8 mouse cellular contexts compared by ENCODE assay signal in genomic region chr8:109736819-109737218, GRCm38 (mm10). TPM values are rescaled to one million over a fixed set of nuclear protein-coding genes. Genes with fewer than 3 reads are reported as not detected.
DNase-seq lines count a peak whose midpoint lies in the region; ATAC-seq lines count a peak whose summit lies in the region.

No protein-coding gene starts in this region.

- peak overlapping the region; percentile 83 for H3K4me3 ChIP-seq in heart, embryonic 12.5 days
- peak overlapping the region; percentile 99 for H3K4me3 ChIP-seq in heart, embryonic 16.5 days (ENCODE audit: low read length)
- peak overlapping the region; percentile 86 for H3K4me3 ChIP-seq in macrophage (ENCODE audit: inconsistent target)

- H3K4me1 ChIP-seq in heart, embryonic 12.5 days (replicated peaks), result peaks cover 9% of the 10 kb centered on the region
- H3K4me1 ChIP-seq in heart, embryonic 16.5 days (ENCODE audit: control insufficient read depth, insufficient read depth, low read length), result peaks cover 9% of the 10 kb centered on the region

- 12% methylated on average over 8 of the region's 8 CpGs for WGBS in heart, embryonic 12.5 days
- WGBS in heart, embryonic 16.5 days, result 5% methylated on average over 8 of the region's 8 CpGs
- WGBS in macrophage (ENCODE audit: missing documents), result 4% methylated on average over 8 of the region's 8 CpGs

- peak overlapping the region; percentile 93 for H3K9ac ChIP-seq in heart, embryonic 12.5 days
- peak overlapping the region; percentile 99 for H3K9ac ChIP-seq in heart, embryonic 16.5 days (ENCODE audit: low read length)

- H3K27me3 ChIP-seq in heart, embryonic 12.5 days (replicated peaks), result no peaks in the 10 kb centered on the region
- H3K27me3 ChIP-seq in heart, embryonic 16.5 days (ENCODE audit: control insufficient read depth, insufficient read depth, low read length), result no peaks in the 10 kb centered on the region

- no peak for ATAC-seq in heart, embryonic 12.5 days (ENCODE audit: insufficient number of reproducible peaks, low FRiP score)
- ATAC-seq in activated CD4-positive, CD25-positive, alpha-beta regulatory T cell, adult 4 months, result peak; percentile 4
- no peak for ATAC-seq in heart, embryonic 16.5 days (replicated peaks; ENCODE audit: extremely low read depth, insufficient read depth, low FRiP score)

- peak overlapping the region; percentile 93 for H3K4me2 ChIP-seq in heart, embryonic 12.5 days
- H3K4me2 ChIP-seq in heart, embryonic 16.5 days (ENCODE audit: low read depth, low read length), result peak overlapping the region; percentile 85

- peaks cover 55% of the 10 kb centered on the region for H3K79me2 ChIP-seq in macrophage (ENCODE audit: inconsistent target)

- H3K27ac ChIP-seq in heart, embryonic 12.5 days (ENCODE audit: poor library complexity, severe bottlenecking), result peak overlapping the region; percentile 65
- peak overlapping the region; percentile 85 for H3K27ac ChIP-seq in heart, embryonic 16.5 days (ENCODE audit: low read length)
- peak overlapping the region; percentile 48 for H3K27ac ChIP-seq in macrophage

- DNase-seq in heart, adult 8-10 months (ENCODE audit: low spot score), result no peak
- DNase-seq in Muller cell, postnatal 12 days (ENCODE audit: inconsistent ontology term), result no peak
- DNase-seq in kidney, postnatal 4 days, result no peak
- no peak for DNase-seq in B cell, adult 2 months

- H3K36me3 ChIP-seq in heart, embryonic 12.5 days, result peaks cover 31% of the 10 kb centered on the region
- peaks cover 20% of the 10 kb centered on the region for H3K36me3 ChIP-seq in heart, embryonic 16.5 days (ENCODE audit: control insufficient read depth, insufficient read depth)
- peaks cover 18% of the 10 kb centered on the region for H3K36me3 ChIP-seq in macrophage (ENCODE audit: inconsistent target)

- no peaks in the 10 kb centered on the region for H3K9me3 ChIP-seq in heart, embryonic 12.5 days (replicated peaks)
- no peaks in the 10 kb centered on the region for H3K9me3 ChIP-seq in heart, embryonic 16.5 days (replicated peaks; ENCODE audit: control insufficient read depth, low read length)

RNA-seq across cellular contexts. Expression of gene Atxn1l, which starts 0.7 kb away (rescaled TPM):
- 8.1 and 8.8 TPM in 2 replicates for polyA plus RNA-seq in heart, embryonic 12.5 days (2016; fragmentation: Nextera tagmentation; extraction: Ambion mirVana)
- 10 to 100 TPM; 17.9 to 21.0 (median 20.1) TPM for total RNA-seq in heart, adult 8-10 months (2022)
- polyA plus RNA-seq in activated CD4-positive, CD25-positive, alpha-beta regulatory T cell, adult 4 months (2017; shearing (Covaris generic)), result 1 to 10 TPM; 2.2 to 2.8 TPM
- polyA plus RNA-seq in heart, embryonic 16.5 days (2015; fragmentation: Nextera tagmentation; extraction: Ambion mirVana), result 4.9 TPM in 2 replicates
- total RNA-seq in macrophage (2018; cell fraction: chromatin; rRNA removed), result 10 to 100 TPM; 21.0 to 37.6 (median 30.0) TPM
- total RNA-seq in macrophage (2018; cell fraction: cytosol; rRNA removed), result 10 to 100 TPM; 13.8 to 31.9 (median 22.2) TPM
- 10 to 100 TPM; 22.5 to 41.8 (median 30.4) TPM for total RNA-seq in macrophage (2018; cell fraction: nucleus; rRNA removed)
- polyA plus RNA-seq in macrophage (2018), result 15.8 to 17.7 TPM (median 17.0 TPM) in 3 replicates

RNA-seq across cellular contexts. Expression of gene Zfp821, which starts 31.5 kb away (rescaled TPM):
- polyA plus RNA-seq in heart, embryonic 12.5 days (2016; fragmentation: Nextera tagmentation; extraction: Ambion mirVana), result 25.0 and 26.9 TPM in 2 replicates
- total RNA-seq in heart, adult 8-10 months (2022), result 1 to 10 TPM; 4.8 to 7.4 (median 6.3) TPM
- 1 to 10 TPM; 5.1 to 5.5 TPM for polyA plus RNA-seq in activated CD4-positive, CD25-positive, alpha-beta regulatory T cell, adult 4 months (2017; shearing (Covaris generic))
- 17.1 and 18.5 TPM in 2 replicates for polyA plus RNA-seq in heart, embryonic 16.5 days (2015; fragmentation: Nextera tagmentation; extraction: Ambion mirVana)
- total RNA-seq in macrophage (2018; cell fraction: chromatin; rRNA removed), result 10 to 100 TPM; 13.6 to 93.8 (median 54.6) TPM
- total RNA-seq in macrophage (2018; cell fraction: cytosol; rRNA removed), result 10 to 100 TPM in 21 of 26 experiments, 1 to 10 TPM in 5; 6.2 to 30.2 (median 17.2) TPM
- total RNA-seq in macrophage (2018; cell fraction: nucleus; rRNA removed), result 10 to 100 TPM; 13.0 to 68.1 (median 39.5) TPM
- 9.2 to 15.3 TPM (median 14.5 TPM) in 3 replicates for polyA plus RNA-seq in macrophage (2018)

RNA-seq across cellular contexts. Expression of gene Ap1g1, which starts 41.5 kb away (rescaled TPM):
- polyA plus RNA-seq in heart, embryonic 12.5 days (2016; fragmentation: Nextera tagmentation; extraction: Ambion mirVana), result 44.8 and 46.7 TPM in 2 replicates
- total RNA-seq in heart, adult 8-10 months (2022), result 10 to 100 TPM; 30.2 to 37.5 (median 35.7) TPM
- polyA plus RNA-seq in activated CD4-positive, CD25-positive, alpha-beta regulatory T cell, adult 4 months (2017; shearing (Covaris generic)), result 10 to 100 TPM; 28.9 to 29.2 TPM
- 26.1 and 30.0 TPM in 2 replicates for polyA plus RNA-seq in heart, embryonic 16.5 days (2015; fragmentation: Nextera tagmentation; extraction: Ambion mirVana)
- total RNA-seq in macrophage (2018; cell fraction: chromatin; rRNA removed), result 100 to 1,000 TPM; 113 to 268 (median 199) TPM
- total RNA-seq in macrophage (2018; cell fraction: cytosol; rRNA removed), result 100 to 1,000 TPM in 5 of 26 experiments, 10 to 100 TPM in 21; 65.8 to 114 (median 89.7) TPM
- total RNA-seq in macrophage (2018; cell fraction: nucleus; rRNA removed), result 100 to 1,000 TPM in 22 of 26 experiments, 10 to 100 TPM in 4; 80.4 to 184 (median 129) TPM
- polyA plus RNA-seq in macrophage (2018), result 80.1 to 112 TPM (median 80.8 TPM) in 3 replicates

RNA-seq across cellular contexts. Expression of gene Ist1, which starts 43.8 kb away (rescaled TPM):
- polyA plus RNA-seq in heart, embryonic 12.5 days (2016; fragmentation: Nextera tagmentation; extraction: Ambion mirVana), result 92.8 and 96.2 TPM in 2 replicates
- 10 to 100 TPM; 33.9 to 41.2 (median 36.1) TPM for total RNA-seq in heart, adult 8-10 months (2022)
- polyA plus RNA-seq in activated CD4-positive, CD25-positive, alpha-beta regulatory T cell, adult 4 months (2017; shearing (Covaris generic)), result 100 to 1,000 TPM; 128 to 129 TPM
- 95.4 and 98.4 TPM in 2 replicates for polyA plus RNA-seq in heart, embryonic 16.5 days (2015; fragmentation: Nextera tagmentation; extraction: Ambion mirVana)
- 100 to 1,000 TPM; 184 to 290 (median 245) TPM for total RNA-seq in macrophage (2018; cell fraction: chromatin; rRNA removed)
- total RNA-seq in macrophage (2018; cell fraction: cytosol; rRNA removed), result 100 to 1,000 TPM; 108 to 165 (median 124) TPM
- 100 to 1,000 TPM; 141 to 322 (median 221) TPM for total RNA-seq in macrophage (2018; cell fraction: nucleus; rRNA removed)
- polyA plus RNA-seq in macrophage (2018), result 79.1 to 112 TPM (median 87.3 TPM) in 3 replicates
